Mouse (Mus musculus): ENCODE measurements at regions not wholly inside any gene's neighbourhood (a gene's known extent, or its start where the extent isn't known, plus 50 kb on each side); places are given as distances from the start of the nearest gene placed in this dataset.

- Histone ChIP-seq H3K36me3 (ENCODE audit: poor library complexity, severe bottlenecking) (no peaks in the 10 kb centered on the region), H3K4me3 (no peak overlapping the region), H3K27ac (no peak overlapping the region), H3K9me3 (replicated peaks) (no peaks in the 10 kb centered on the region), H3K4me1 (no peaks in the 10 kb centered on the region), H3K9ac (no peak overlapping the region), H3K27me3 (no peaks in the 10 kb centered on the region), H3K4me2 (no peak overlapping the region)
- ATAC-seq, result no peak
- 59% methylated on average over 5 of the region's 5 CpGs for WGBS
Observed at GRCm38 (mm10) chr4:88998286-88998685, 118.3 kb upstream of the Ifne start.

DNA sequence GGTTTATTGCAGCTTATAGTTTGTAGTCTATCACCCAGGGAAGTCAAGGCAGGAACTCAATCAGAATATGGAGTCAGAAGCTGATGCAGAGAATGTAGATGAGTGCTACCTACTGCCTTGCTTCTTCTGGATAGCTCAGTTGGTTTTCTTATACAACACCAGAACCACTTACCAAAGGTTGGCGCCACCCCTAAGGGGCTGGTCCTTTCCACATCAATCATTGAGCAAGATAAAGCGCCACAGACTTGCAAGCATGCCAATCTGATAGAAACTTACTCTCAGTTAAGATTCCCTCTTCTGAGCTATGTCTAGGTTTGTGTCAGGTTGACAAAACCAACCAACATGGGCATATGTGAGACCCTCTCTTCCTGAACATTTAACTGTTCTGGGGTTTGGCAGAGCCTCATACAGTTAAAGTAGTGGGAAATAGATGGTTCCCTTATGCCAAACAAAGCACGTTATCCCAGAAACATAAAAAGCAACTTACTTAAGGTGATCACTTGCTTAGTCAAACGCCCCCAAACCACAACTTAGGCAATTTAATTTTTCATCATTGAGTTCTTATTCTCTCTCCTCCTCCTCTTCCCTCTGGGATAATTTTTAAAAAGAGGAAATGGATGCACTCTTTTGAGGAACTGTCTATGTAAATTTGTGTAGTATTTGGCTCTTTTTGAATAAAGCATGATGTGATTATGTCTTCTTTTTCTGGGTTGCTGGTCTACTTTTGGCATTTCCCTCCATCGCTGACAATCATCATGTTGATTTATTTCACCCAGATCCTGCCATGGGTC, 115.3 kb upstream of the Ifne start:
- H3K36me3 ChIP-seq (ENCODE audit: poor library complexity, severe bottlenecking), result no peaks in the 10 kb centered on the region
- WGBS, result 89% methylated on average over 5 of the region's 5 CpGs
- H3K9ac ChIP-seq, result no peak overlapping the region
- ATAC-seq, result no peak
- no peak overlapping the region for H3K4me3 ChIP-seq
- no peak overlapping the region for H3K27ac ChIP-seq
- H3K4me1 ChIP-seq, result no peaks in the 10 kb centered on the region
- H3K9me3 ChIP-seq (replicated peaks), result no peaks in the 10 kb centered on the region
- H3K4me2 ChIP-seq, result no peak overlapping the region
- no peaks in the 10 kb centered on the region for H3K27me3 ChIP-seq

DNA sequence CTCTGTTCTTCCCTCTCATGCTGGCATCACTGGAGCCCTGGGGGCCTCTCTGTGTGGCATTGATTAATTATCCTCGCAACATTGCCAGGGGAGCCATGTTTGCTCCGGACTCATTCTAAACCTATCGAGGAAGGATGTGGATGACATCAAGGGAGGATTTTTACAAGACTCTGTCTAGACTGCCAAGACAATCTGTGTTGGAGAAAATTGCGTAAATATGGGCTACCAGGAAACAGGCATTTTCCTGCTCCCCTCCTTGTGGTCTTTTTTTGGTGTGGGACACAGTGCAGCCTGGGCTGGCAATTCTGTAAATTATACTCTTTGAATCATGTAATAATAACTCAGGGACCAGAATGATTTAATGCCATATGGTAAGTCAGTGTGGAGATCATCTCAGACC, 114.5 kb upstream of the Ifne start:
- WGBS, result 88% methylated on average over 4 of the region's 4 CpGs
- Histone ChIP-seq H3K4me2 (no peak overlapping the region), H3K27ac (no peak overlapping the region), H3K4me3 (no peak overlapping the region), H3K9me3 (replicated peaks) (no peaks in the 10 kb centered on the region), H3K4me1 (no peaks in the 10 kb centered on the region), H3K27me3 (no peaks in the 10 kb centered on the region), H3K9ac (no peak overlapping the region), H3K36me3 (ENCODE audit: poor library complexity, severe bottlenecking) (no peaks in the 10 kb centered on the region)
- ATAC-seq, result no peak

DNA sequence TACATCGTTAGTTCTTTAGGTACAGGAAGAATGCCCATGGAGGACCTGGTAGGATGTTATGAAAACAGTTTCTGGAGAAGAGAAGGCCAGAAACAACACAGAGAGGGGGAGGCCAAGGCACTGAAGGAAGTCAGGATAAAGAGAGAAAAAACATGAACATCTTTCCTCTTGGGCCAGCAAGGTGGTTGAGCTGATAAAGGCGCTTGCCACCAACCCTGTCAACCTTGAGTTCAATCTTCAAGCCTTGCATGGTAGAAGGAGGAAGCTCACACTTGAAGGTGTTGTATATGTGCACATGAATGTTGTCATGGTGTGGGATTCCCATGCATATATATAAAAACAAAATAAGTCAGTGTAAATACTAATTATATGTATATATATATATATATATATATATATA, 112.5 kb upstream of the Ifne start:
- no peak for ATAC-seq
- no peak overlapping the region for H3K4me3 ChIP-seq
- H3K4me2 ChIP-seq, result no peak overlapping the region
- H3K9me3 ChIP-seq (replicated peaks), result no peaks in the 10 kb centered on the region
- H3K27ac ChIP-seq, result no peak overlapping the region
- no peaks in the 10 kb centered on the region for H3K4me1 ChIP-seq
- no peak overlapping the region for H3K9ac ChIP-seq
- H3K36me3 ChIP-seq (ENCODE audit: poor library complexity, severe bottlenecking), result no peaks in the 10 kb centered on the region
- no peaks in the 10 kb centered on the region for H3K27me3 ChIP-seq
- WGBS, result 94% methylated on average over 2 of the region's 2 CpGs

- Histone ChIP-seq H3K27me3 (no peaks in the 10 kb centered on the region), H3K4me3 (no peak overlapping the region), H3K4me2 (no peak overlapping the region), H3K4me1 (no peaks in the 10 kb centered on the region), H3K9ac (no peak overlapping the region), H3K27ac (no peak overlapping the region), H3K36me3 (ENCODE audit: poor library complexity, severe bottlenecking) (no peaks in the 10 kb centered on the region), H3K9me3 (replicated peaks) (no peaks in the 10 kb centered on the region)
- 73% methylated on average over 4 of the region's 4 CpGs for WGBS
- ATAC-seq, result no peak
Observed at GRCm38 (mm10) chr4:88988363-88988762, 108.4 kb upstream of the Ifne start.

DNA sequence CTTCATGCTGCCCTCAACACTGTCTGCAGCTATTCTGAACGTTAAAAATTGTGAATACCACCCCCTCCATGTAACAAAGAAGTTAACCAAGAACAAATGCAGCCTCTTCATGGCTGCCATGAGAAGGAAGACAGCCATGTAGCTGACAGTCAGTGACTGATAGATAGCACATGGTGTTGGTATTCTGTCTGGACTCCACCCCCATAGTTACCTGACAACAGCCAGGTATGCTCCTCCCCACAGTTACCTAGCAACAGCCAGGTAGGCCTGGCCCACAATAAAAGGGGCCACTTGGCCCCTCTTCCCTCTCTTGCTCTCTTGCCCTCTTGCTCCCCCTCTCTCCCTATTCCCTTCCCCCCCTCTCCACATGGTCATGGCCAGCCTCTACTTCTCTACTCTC, 107.1 kb upstream of the Ifne start:
- H3K4me1 ChIP-seq, result no peaks in the 10 kb centered on the region
- WGBS, result 69% methylated on average over 1 of the region's 1 CpGs
- no peak for ATAC-seq
- no peak overlapping the region for H3K4me2 ChIP-seq
- H3K27ac ChIP-seq, result no peak overlapping the region
- H3K36me3 ChIP-seq (ENCODE audit: poor library complexity, severe bottlenecking), result no peaks in the 10 kb centered on the region
- no peaks in the 10 kb centered on the region for H3K27me3 ChIP-seq
- no peaks in the 10 kb centered on the region for H3K9me3 ChIP-seq (replicated peaks)
- H3K9ac ChIP-seq, result no peak overlapping the region
- no peak overlapping the region for H3K4me3 ChIP-seq

GRCm38 (mm10) chr4:88982457-88982856, 102.5 kb upstream of the Ifne start:
- no peaks in the 10 kb centered on the region for H3K27me3 ChIP-seq
- H3K27ac ChIP-seq, result no peak overlapping the region
- no peaks in the 10 kb centered on the region for H3K36me3 ChIP-seq (ENCODE audit: poor library complexity, severe bottlenecking)
- H3K4me3 ChIP-seq, result no peak overlapping the region
- 92% methylated on average over 3 of the region's 3 CpGs for WGBS
- H3K9ac ChIP-seq, result no peak overlapping the region
- ATAC-seq, result no peak
- no peaks in the 10 kb centered on the region for H3K4me1 ChIP-seq
- H3K9me3 ChIP-seq (replicated peaks), result no peaks in the 10 kb centered on the region
- H3K4me2 ChIP-seq, result no peak overlapping the region

- Histone ChIP-seq H3K36me3 (ENCODE audit: poor library complexity, severe bottlenecking) (no peaks in the 10 kb centered on the region), H3K9ac (no peak overlapping the region), H3K27ac (no peak overlapping the region), H3K4me1 (no peaks in the 10 kb centered on the region), H3K9me3 (replicated peaks) (no peaks in the 10 kb centered on the region), H3K4me3 (no peak overlapping the region), H3K27me3 (no peaks in the 10 kb centered on the region), H3K4me2 (no peak overlapping the region)
- no peak for ATAC-seq
- 86% methylated on average over 3 of the region's 3 CpGs for WGBS
Observed at GRCm38 (mm10) chr4:88977099-88977888, 97.3 kb upstream of the Ifne start.

GRCm38 (mm10) chr4:88974535-88974934, 94.5 kb upstream of the Ifne start:
- Histone ChIP-seq H3K4me1 (no peaks in the 10 kb centered on the region; the same call in 1 of the 2 replicates), H3K36me3 (ENCODE audit: poor library complexity, severe bottlenecking) (no peaks in the 10 kb centered on the region), H3K4me3 (no peak overlapping the region), H3K9me3 (replicated peaks) (no peaks in the 10 kb centered on the region), H3K27me3 (no peaks in the 10 kb centered on the region), H3K9ac (no peak overlapping the region), H3K4me2 (no peak overlapping the region), H3K27ac (no peak overlapping the region)
- WGBS, result 79% methylated on average over 2 of the region's 2 CpGs
- ATAC-seq, result no peak

GRCm38 (mm10) chr4:88969134-88969841, 89.3 kb upstream of the Ifne start:
- no peaks in the 10 kb centered on the region for H3K27me3 ChIP-seq
- no peak overlapping the region for H3K9ac ChIP-seq
- H3K4me3 ChIP-seq, result no peak overlapping the region
- no peaks in the 10 kb centered on the region; the same call in 1 of the 2 replicates for H3K4me1 ChIP-seq
- WGBS, result 20% methylated on average over 6 of the region's 6 CpGs
- H3K4me2 ChIP-seq, result no peak overlapping the region
- no peak for ATAC-seq
- no peaks in the 10 kb centered on the region for H3K9me3 ChIP-seq (replicated peaks)
- no peak overlapping the region for H3K27ac ChIP-seq
- H3K36me3 ChIP-seq (ENCODE audit: poor library complexity, severe bottlenecking), result no peaks in the 10 kb centered on the region

- no peaks in the 10 kb centered on the region for H3K4me1 ChIP-seq
- no peaks in the 10 kb centered on the region for H3K9me3 ChIP-seq (replicated peaks)
- H3K27me3 ChIP-seq, result no peaks in the 10 kb centered on the region
- no peak overlapping the region for H3K4me2 ChIP-seq
- no peak overlapping the region for H3K27ac ChIP-seq
- 40% methylated on average over 3 of the region's 3 CpGs for WGBS
- no peak overlapping the region for H3K4me3 ChIP-seq
- no peak for ATAC-seq
- H3K36me3 ChIP-seq (ENCODE audit: poor library complexity, severe bottlenecking), result no peaks in the 10 kb centered on the region
- H3K9ac ChIP-seq, result no peak overlapping the region
Observed at GRCm38 (mm10) chr4:88959621-88960020, 79.6 kb upstream of the Ifne start.

- WGBS, result 75% methylated on average over 4 of the region's 4 CpGs
- H3K36me3 ChIP-seq (ENCODE audit: poor library complexity, severe bottlenecking), result no peaks in the 10 kb centered on the region
- H3K4me1 ChIP-seq, result no peaks in the 10 kb centered on the region
- H3K9ac ChIP-seq, result no peak overlapping the region
- no peak overlapping the region for H3K4me3 ChIP-seq
- no peak overlapping the region for H3K4me2 ChIP-seq
- H3K27ac ChIP-seq, result no peak overlapping the region
- no peak for ATAC-seq
- H3K9me3 ChIP-seq (replicated peaks), result no peaks in the 10 kb centered on the region
- H3K27me3 ChIP-seq, result no peaks in the 10 kb centered on the region
Observed at GRCm38 (mm10) chr4:88956605-88957004, 76.6 kb upstream of the Ifne start.
